Mouse (Mus musculus) stomach, postnatal 0 days (tissue): ENCODE results near the gene Slc35b2. TPM values are rescaled to one million over a fixed set of nuclear protein-coding genes. Genes with fewer than 3 reads are reported as not detected.

Experiments
- ATAC-seq: fragments of 200-750 bp; cut with Nextera tagmentation; 2 replicates; pipeline ENCODE4 v1.8.0; 2017; ENCODE audit not compliant: low FRiP score, low TSS enrichment
- DNase-seq: peaks from one replicate; pipeline ENCODE4 v3.0.0-alpha.2; 2016; ENCODE audit warnings: low spot score
- H3K27ac ChIP-seq: fragments of 300-500 bp; sonication (generic); replicated peaks from 2 replicates; pipeline ENCODE4 v1.5.1; 2014; ENCODE audit warnings: mild to moderate bottlenecking, control low read depth
- H3K27me3 ChIP-seq: fragments of 300-500 bp; sonication (generic); 2 replicates; pipeline ENCODE4 v1.6.1; 2014; ENCODE audit warnings: low read length; ENCODE audit not compliant: control insufficient read depth, insufficient read depth
- H3K36me3 ChIP-seq: fragments of 300-500 bp; sonication (generic); 2 replicates; pipeline ENCODE4 v1.6.1; 2014; ENCODE audit warnings: low read length, mixed read lengths; ENCODE audit not compliant: control insufficient read depth, insufficient read depth
- H3K4me1 ChIP-seq: fragments of 300-500 bp; sonication (generic); replicated peaks from 2 replicates; pipeline ENCODE4 v1.6.1; 2014; ENCODE audit warnings: antibody characterized with exemption; ENCODE audit not compliant: control insufficient read depth, insufficient read depth
- H3K4me2 ChIP-seq: fragments of 300-500 bp; sonication (generic); replicated peaks from 2 replicates; pipeline ENCODE4 v1.6.1; 2014; ENCODE audit warnings: low read depth, mild to moderate bottlenecking, control low read depth, moderate library complexity
- H3K4me3 ChIP-seq: fragments of 300-500 bp; sonication (generic); 2 replicates; pipeline ENCODE4 v1.5.1; 2014; ENCODE audit warnings: low read depth, low read length, control low read depth
- H3K9ac ChIP-seq: fragments of 300-500 bp; sonication (generic); 2 replicates; pipeline ENCODE4 v1.6.1; 2014; ENCODE audit warnings: mild to moderate bottlenecking, low read length, control low read depth, mixed read lengths
- H3K9me3 ChIP-seq: fragments of 300-500 bp; sonication (generic); 2 replicates; pipeline ENCODE4 v1.6.1; 2016; ENCODE audit warnings: low read length; ENCODE audit not compliant: control insufficient read depth
- CTCF ChIP-seq: IDR thresholded peaks from 2 replicates; pipeline ENCODE4 v1.5.1; 2016; ENCODE audit warnings: antibody characterized with exemption, low read depth, mild to moderate bottlenecking, moderate library complexity
- EP300 ChIP-seq: optimal IDR thresholded peaks from 2 replicates; pipeline ENCODE3; 2016; ENCODE audit warnings: antibody characterized with exemption
- WGBS: fragments of 180-500 bp; shearing (Covaris S2); extraction: QIAGEN DNeasy Blood & Tissue Kit; methylation state at CpG from one replicate; pipeline ENCODE4 v1.1.7; 2014; 5-methylcytosine and 5-hydroxymethylcytosine counted together
- polyA plus RNA-seq: library from polyadenylated mRNA; unstranded; fragments of >200 nt; fragmentation: Nextera tagmentation; extraction: Ambion mirVana; gene quantifications from 2 replicates; pipeline ENCODE4 v1.2.1, GENCODE M21; 2015

Gene Slc35b2
- polyA plus RNA-seq, 1 experiment from 2014 or later: 72.7 TPM

- H3K36me3 ChIP-seq: no peaks in the 10 kb centered on the region
- peak overlapping the region; percentile 58 for H3K4me3 ChIP-seq
- ATAC-seq (no peak; the same call in 1 of the 2 replicates), DNase-seq (no peak)
- peak overlapping the region; percentile 65 for H3K27ac ChIP-seq
- H3K27me3 ChIP-seq: no peaks in the 10 kb centered on the region
- 10% methylated on average over 23 of the region's 23 CpGs for WGBS
- TF ChIP-seq EP300 (no peak), CTCF (no peak)
- H3K4me1 ChIP-seq: peaks cover 22% of the 10 kb centered on the region
- H3K4me2 ChIP-seq: peak overlapping the region; percentile 96
- no peaks in the 10 kb centered on the region for H3K9me3 ChIP-seq
- peak overlapping the region; percentile 73 for H3K9ac ChIP-seq
Measured at GRCm38 (mm10) chr17:45595736-45596390, 32.2 kb downstream of the Slc35b2 start.

GRCm38 (mm10) chr17:45596631-45597396, 33.1 kb downstream of the Slc35b2 start:
- peaks cover 22% of the 10 kb centered on the region for H3K4me1 ChIP-seq
- no peaks in the 10 kb centered on the region for H3K9me3 ChIP-seq
- H3K4me3 ChIP-seq: no peak overlapping the region
- H3K27me3 ChIP-seq: no peaks in the 10 kb centered on the region
- TF ChIP-seq CTCF (peak; percentile 78), EP300 (no peak)
- no peak overlapping the region for H3K4me2 ChIP-seq
- peak overlapping the region; percentile 65 for H3K27ac ChIP-seq
- 36% methylated on average over 11 of the region's 11 CpGs for WGBS
- no peak overlapping the region for H3K9ac ChIP-seq
- DNase-seq (peak; percentile 80), ATAC-seq (peak; percentile 58)
- no peaks in the 10 kb centered on the region for H3K36me3 ChIP-seq

- Histone ChIP-seq H3K27me3 (no peaks in the 10 kb centered on the region), H3K4me3 (no peak overlapping the region), H3K27ac (no peak overlapping the region), H3K9me3 (no peaks in the 10 kb centered on the region), H3K36me3 (no peaks in the 10 kb centered on the region), H3K9ac (no peak overlapping the region), H3K4me1 (peaks cover 19% of the 10 kb centered on the region), H3K4me2 (no peak overlapping the region)
- TF ChIP-seq EP300: no peak
- TF ChIP-seq CTCF: 0 out of 2 replicates have a peak, but pooled peaks have one; percentile 6
- 38% methylated on average over 3 of the region's 3 CpGs for WGBS
- ATAC-seq (no peak; the same call in 1 of the 2 replicates), DNase-seq (peak; percentile 64)
Measured at GRCm38 (mm10) chr17:45597787-45598186, 34.1 kb downstream of the Slc35b2 start.

GRCm38 (mm10) chr17:45598376-45598775, 34.7 kb downstream of the Slc35b2 start:
- Histone ChIP-seq H3K36me3 (no peaks in the 10 kb centered on the region), H3K4me2 (no peak overlapping the region), H3K9ac (no peak overlapping the region), H3K4me1 (peaks cover 17% of the 10 kb centered on the region), H3K4me3 (no peak overlapping the region), H3K27ac (no peak overlapping the region), H3K9me3 (no peaks in the 10 kb centered on the region), H3K27me3 (no peaks in the 10 kb centered on the region)
- 77% methylated on average over 2 of the region's 2 CpGs for WGBS
- no peak for TF ChIP-seq EP300
- TF ChIP-seq CTCF: no peak
- DNase-seq (no peak), ATAC-seq (no peak)

GRCm38 (mm10) chr17:45598891-45599290, 35.2 kb downstream of the Slc35b2 start:
- no peak for DNase-seq
- 31% methylated on average over 3 of the region's 3 CpGs for WGBS
- Histone ChIP-seq H3K9ac (peak overlapping the region; percentile 43; the same call in 1 of the 2 replicates), H3K36me3 (no peaks in the 10 kb centered on the region), H3K27me3 (no peaks in the 10 kb centered on the region), H3K9me3 (no peaks in the 10 kb centered on the region), H3K4me3 (peak overlapping the region; percentile 32; the same call in 1 of the 2 replicates), H3K4me1 (peaks cover 13% of the 10 kb centered on the region), H3K4me2 (peak overlapping the region; percentile 59), H3K27ac (no peak overlapping the region)
- ATAC-seq: no peak
- no peak for TF ChIP-seq CTCF
- no peak for TF ChIP-seq EP300
